Mouse (Mus musculus): Measurements from ENCODE around the gene Olfr894.
"Not testable (repeated sequence)": the region's sequence is repeated elsewhere in the genome, so short reads cannot be mapped to it uniquely, and the experiment has no call there.

Olfr894 gene

GRCm38 (mm10) chr9:38217755-38218154 is at the start of gene Olfr894:
Gene Olfr894 (plus strand): TSS chr9:38218055.
- no peak for DNase-seq

GRCm38 (mm10) chr9:38168341-38168740 is 49.5 kb upstream of the Olfr894 start:
- not testable (repeated sequence) for DNase-seq

GRCm38 (mm10) chr9:38180721-38181120 is 37.1 kb upstream of the Olfr894 start, which contains the start of gene Olfr891:
Gene Olfr891 (minus strand): TSS chr9:38180821.
- no peak for DNase-seq

- no peak for DNase-seq
Observed at GRCm38 (mm10) chr9:38208065-38208464, 9.8 kb upstream of the Olfr894 start, which contains the start of gene Olfr893. Gene Olfr893 (plus strand): TSS chr9:38208365.

- no peak for DNase-seq
Observed at GRCm38 (mm10) chr9:38252474-38252873, 34.6 kb downstream of the Olfr894 start, which contains the start of gene Olfr143. Gene Olfr143 (plus strand): TSS chr9:38252774.

- DNase-seq, result no peak
Observed at GRCm38 (mm10) chr9:38267551-38267950, 49.7 kb downstream of the Olfr894 start, which contains the start of gene Olfr895. Gene Olfr895 (plus strand): TSS chr9:38267851.
